Mouse (Mus musculus) ES-E14 (cell line): ENCODE measurements around the gene Phox2a.

Experiments used
- CHD2 ChIP-seq: IDR thresholded peaks from 2 replicates; pipeline ENCODE4 v1.6.1; 2014; ENCODE audit warnings: mild to moderate bottlenecking, low read depth, low read length, inconsistent platforms
- MAFK ChIP-seq: IDR thresholded peaks from 2 replicates; pipeline ENCODE4 v1.6.1; 2014; ENCODE audit warnings: mild to moderate bottlenecking, low read depth, low read length, inconsistent platforms; ENCODE audit not compliant: insufficient read depth
- ZC3H11A ChIP-seq: IDR thresholded peaks from 2 replicates; pipeline ENCODE4 v1.6.1; 2012; ENCODE audit warnings: low read depth, mild to moderate bottlenecking, inconsistent platforms, low read length, borderline replicate concordance

DNA sequence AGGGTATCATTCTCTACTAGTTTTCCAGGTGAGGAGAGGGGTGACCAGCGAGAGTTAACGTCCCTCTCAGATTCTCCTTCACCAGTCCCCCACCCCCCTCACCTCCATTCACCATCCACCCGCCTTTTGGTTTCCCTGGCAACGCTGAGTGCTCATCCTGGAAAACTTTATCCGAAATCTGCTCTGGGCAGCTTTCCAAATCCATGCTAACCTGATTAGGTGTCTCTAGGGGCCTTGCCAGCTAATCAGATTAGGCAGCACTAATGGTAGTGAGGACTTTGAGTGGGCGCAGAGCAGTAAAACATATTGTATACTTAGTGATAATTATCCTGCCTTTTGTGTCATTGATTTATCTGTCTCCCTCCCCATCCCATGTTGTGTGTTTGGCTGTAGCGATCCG lies 45.4 kb upstream of the Phox2a start:
- no peak for TF ChIP-seq ZC3H11A
- TF ChIP-seq CHD2, result no peak
- no peak for TF ChIP-seq MAFK
